Mouse (Mus musculus) forelimb bud, embryonic 11.5 days (tissue): ENCODE results near the gene Prr23a3.

Source experiments
- DNase-seq: peaks from one replicate; pipeline ENCODE4 v3.0.0-alpha.2; 2012; ENCODE audit warnings: low read depth, low spot score

The Prr23a3 gene

GRCm38 (mm10) chr9:98864571-98864970, at the start of gene Prr23a3:
TSS of gene Prr23a3 (plus strand) at chr9:98864767.
- no peak for DNase-seq

GRCm38 (mm10) chr9:98816066-98816465, 48.5 kb upstream of the Prr23a3 start:
- no peak for DNase-seq

DNA sequence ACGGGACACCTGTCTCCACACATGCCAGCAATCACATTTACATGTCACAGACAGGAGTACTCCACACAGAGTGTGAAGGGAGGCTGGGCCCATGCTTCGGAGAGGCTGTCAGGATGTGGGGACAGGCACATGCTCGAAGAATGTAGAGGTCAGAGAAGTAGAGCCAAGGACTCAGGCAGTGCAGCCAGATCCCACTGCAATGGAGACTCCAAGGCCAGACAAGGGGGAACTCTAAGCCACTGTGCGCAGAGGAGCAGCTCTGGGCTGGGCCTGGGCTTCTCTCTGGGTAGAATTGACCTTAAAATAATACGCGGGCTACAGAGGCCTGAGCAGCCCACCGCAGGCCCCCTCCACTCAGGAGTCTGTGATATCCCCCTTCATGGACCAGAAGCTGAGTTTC, 47.0 kb upstream of the Prr23a3 start:
- DNase-seq, result no peak

DNA sequence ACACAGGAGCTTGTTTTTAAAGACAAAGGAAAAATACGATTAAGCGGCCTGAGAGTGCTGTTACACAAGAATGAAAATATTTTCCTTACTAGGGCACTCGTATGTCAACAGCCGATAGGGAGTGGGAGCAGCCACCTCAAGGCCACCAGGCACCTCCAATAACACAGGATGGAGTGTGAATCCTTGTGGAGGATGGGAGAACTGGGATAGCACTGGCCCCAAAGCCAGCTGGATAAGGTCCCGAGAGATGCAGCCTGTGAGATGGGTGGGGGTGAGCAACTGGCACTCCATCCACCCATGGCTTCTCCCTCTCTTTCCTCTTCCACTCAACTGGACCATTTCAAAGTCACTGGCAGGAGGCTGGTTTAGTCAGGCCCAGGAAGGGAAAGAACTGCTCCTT, 45.6 kb upstream of the Prr23a3 start:
- no peak for DNase-seq

GRCm38 (mm10) chr9:98819481-98819880, 45.1 kb upstream of the Prr23a3 start:
- no peak for DNase-seq

DNA sequence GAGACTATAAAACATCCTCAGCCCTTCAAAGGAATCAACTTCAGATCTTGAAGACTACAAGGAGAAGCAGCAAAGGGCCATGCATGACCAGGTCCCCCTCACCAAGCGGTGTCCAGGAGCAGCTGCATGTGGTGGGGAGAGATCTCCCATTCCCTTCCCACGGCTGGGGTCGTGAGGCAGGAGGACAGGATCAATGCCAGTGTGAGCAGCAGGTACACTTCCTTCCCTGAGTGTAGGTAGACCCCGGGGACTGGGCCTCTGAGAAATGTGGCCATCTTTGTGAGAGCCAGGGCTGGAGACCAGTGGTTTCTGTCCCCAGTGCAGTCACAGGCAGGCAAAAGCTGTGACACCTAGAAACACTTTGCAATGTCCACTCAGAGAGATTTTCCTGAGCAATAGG, 44.1 kb upstream of the Prr23a3 start:
- no peak for DNase-seq

DNA sequence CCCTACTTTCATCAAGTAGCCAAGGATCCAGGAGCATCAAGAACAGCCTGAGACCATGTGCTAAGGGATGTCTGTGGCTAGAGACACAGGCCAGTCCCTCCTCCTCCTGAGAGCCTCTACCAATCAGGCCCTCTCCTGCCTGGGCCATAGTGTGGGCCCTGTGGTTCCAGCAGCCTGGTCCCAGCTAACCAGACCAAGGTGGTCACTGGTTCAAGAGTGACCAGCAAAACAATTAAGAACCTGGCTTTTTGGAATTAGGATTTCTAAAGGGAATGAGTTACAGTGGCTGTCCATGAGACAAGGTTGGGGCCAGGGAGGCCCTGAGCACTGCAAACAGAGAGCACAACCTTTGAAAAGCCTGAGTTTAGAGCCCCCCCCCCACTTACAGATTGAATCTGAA, 43.5 kb upstream of the Prr23a3 start:
- DNase-seq, result no peak

- no peak for DNase-seq
Observed at GRCm38 (mm10) chr9:98823805-98824204, 40.8 kb upstream of the Prr23a3 start.

- no peak for DNase-seq
Observed at GRCm38 (mm10) chr9:98829508-98829907, 35.1 kb upstream of the Prr23a3 start.

- no peak for DNase-seq
Observed at GRCm38 (mm10) chr9:98837537-98838074, 27.0 kb upstream of the Prr23a3 start.

DNA sequence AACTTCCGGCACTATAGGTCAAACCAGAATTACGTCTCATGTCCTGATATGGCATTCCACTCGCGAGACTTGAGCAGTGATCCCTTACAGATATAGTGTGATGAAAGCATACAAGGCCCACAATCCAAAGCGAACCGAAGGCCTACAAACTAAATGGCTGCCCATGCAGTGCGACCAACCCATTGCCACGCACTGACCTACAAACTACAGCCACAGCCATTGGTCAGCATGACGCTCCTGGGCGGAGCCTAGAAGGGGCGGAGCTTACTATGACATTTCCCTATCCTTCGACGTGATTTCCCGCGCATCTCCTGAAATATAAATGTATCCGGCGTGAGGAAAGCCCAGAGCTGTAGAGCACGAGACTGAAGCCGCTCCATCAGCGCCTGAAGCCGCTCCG, 22.4 kb upstream of the Prr23a3 start, which contains the start of gene Prr23a1:
TSS of gene Prr23a1 (plus strand) at position 387 of the 400 bp plus-strand sequence.
- no peak for DNase-seq

DNA sequence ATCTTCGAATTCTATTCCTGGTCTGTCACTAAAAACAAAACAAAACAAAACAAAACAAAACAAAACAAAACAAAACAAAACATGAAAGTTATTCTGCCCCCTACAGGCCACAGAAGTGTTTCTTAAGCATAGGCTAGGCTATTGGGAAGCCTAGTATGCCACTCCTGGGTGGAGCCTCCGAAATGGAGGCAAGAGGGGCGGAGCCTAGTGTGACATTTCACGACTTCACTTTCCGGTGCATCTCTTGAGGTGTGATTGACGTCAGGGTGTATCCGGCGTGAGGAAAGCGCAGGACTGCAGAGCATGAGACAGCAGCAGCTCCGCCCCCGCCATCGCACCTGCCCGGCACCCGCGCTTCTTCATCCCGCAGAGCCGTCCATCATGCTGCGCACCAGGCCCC, 8.4 kb upstream of the Prr23a3 start, which contains the start of gene Prr23a2:
TSS of gene Prr23a2 (plus strand) at position 285 of the 400 bp plus-strand sequence.
- DNase-seq, result no peak

GRCm38 (mm10) chr9:98863463-98863862, 1.1 kb upstream of the Prr23a3 start:
- peak; percentile 24 for DNase-seq

- no peak for DNase-seq
Observed at GRCm38 (mm10) chr9:98901486-98901885, 36.9 kb downstream of the Prr23a3 start.

DNA sequence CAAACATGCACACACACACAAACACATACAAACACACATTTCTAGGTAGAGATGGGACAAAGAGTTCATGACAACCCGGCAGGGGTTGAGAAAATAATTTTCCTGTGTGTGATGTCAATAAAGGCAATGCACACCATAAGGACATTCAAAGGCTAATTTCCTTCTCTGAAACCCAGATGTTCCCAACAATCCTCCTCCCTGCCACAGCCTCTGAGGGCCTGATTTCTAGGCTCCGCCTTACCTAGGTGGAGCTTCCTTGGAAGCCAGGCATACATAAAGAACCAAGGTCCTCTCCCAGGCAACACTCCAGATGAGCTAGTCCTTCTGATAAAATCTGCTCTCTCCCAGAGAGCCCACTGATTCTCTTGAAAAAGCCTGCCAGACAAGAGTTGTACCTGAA, 38.3 kb downstream of the Prr23a3 start, which contains the start of gene 7420426K07Rik:
TSS of gene 7420426K07Rik (plus strand) at position 301 of the 400 bp plus-strand sequence.
- no peak for DNase-seq
